Mouse (Mus musculus) kidney, adult 2 months (tissue): Measurements from ENCODE around the gene Cep95.

Source experiments
- CTCF ChIP-seq: fragments of 200-500 bp; conservative IDR thresholded peaks from 2 replicates; pipeline ENCODE4 v1.5.1; 2011; ENCODE audit warnings: low read depth, mild to moderate bottlenecking, control low read depth, low read length, moderate library complexity, mixed read lengths; ENCODE audit not compliant: insufficient read depth, insufficient read length
- POLR2A ChIP-seq: fragments of 200-500 bp; IDR thresholded peaks from one replicate; pipeline ENCODE4 v1.6.1; 2011; ENCODE audit warnings: low read depth, low read length, control low read depth

GRCm38 (mm10) chr11:106821397-106821796, 32.3 kb downstream of the Cep95 start:
- TF ChIP-seq CTCF (no peak), POLR2A (no peak)
